Mouse (Mus musculus): ENCODE results near the gene Kif2b. TPM values are rescaled to one million over a fixed set of nuclear protein-coding genes. Genes with fewer than 3 reads are reported as not detected.

The Kif2b gene
- polyA plus RNA-seq (2015; fragmentation: Nextera tagmentation; extraction: Ambion mirVana) = not detected in 2 replicates

DNA sequence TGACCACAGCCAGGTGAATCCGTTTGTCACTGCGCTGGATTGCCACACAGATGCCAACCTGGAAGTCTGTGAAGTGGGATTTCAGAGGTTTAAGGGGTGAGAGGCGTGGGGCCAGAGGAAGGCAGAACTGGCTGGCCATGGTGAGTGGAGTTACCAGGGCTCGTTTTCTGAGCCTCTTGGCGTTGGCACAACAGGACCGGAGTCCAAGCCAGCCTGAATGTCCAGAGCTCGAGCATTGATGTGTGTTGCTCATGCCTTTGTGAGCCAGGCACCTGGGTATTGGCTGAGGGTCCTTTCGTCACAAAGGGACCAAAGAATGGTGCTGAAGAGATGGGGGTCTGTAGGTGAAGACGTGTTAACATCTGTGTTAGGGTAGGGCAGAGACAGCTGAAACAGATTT is at the start of gene Kif2b:
Kif2b (minus strand) TSS at position 242 of the 400 bp plus-strand sequence.
- H3K4me2 ChIP-seq = no peak within 1 kb of the TSS
- H3K9me3 ChIP-seq = no peaks in the 10 kb centered on the region
- no peak within 1 kb of the TSS for H3K4me3 ChIP-seq
- WGBS = 86% methylated on average over 9 of the region's 9 CpGs
- no peak; the same call in 1 of the 2 replicates for ATAC-seq (ENCODE audit: insufficient number of reproducible peaks, low FRiP score, low TSS enrichment, low read depth)
- H3K36me3 ChIP-seq = no peaks in the 10 kb centered on the region
- no peaks in the 10 kb centered on the region for H3K27me3 ChIP-seq
- no peak within 1 kb of the TSS for H3K9ac ChIP-seq
- no peak within 1 kb of the TSS for H3K27ac ChIP-seq
- no peaks in the 10 kb centered on the region for H3K4me1 ChIP-seq

GRCm38 (mm10) chr11:91593088-91593487 is 15.7 kb upstream of the Kif2b start:
- WGBS = 68% methylated on average over 3 of the region's 3 CpGs
- H3K27me3 ChIP-seq = no peaks in the 10 kb centered on the region
- no peaks in the 10 kb centered on the region for H3K36me3 ChIP-seq
- H3K4me1 ChIP-seq = no peaks in the 10 kb centered on the region
- no peak overlapping the region for H3K9ac ChIP-seq
- no peak overlapping the region for H3K4me3 ChIP-seq
- H3K27ac ChIP-seq = no peak overlapping the region
- no peaks in the 10 kb centered on the region for H3K9me3 ChIP-seq
- no peak for ATAC-seq (ENCODE audit: insufficient number of reproducible peaks, low FRiP score, low TSS enrichment, low read depth)
- H3K4me2 ChIP-seq = no peak overlapping the region

DNA sequence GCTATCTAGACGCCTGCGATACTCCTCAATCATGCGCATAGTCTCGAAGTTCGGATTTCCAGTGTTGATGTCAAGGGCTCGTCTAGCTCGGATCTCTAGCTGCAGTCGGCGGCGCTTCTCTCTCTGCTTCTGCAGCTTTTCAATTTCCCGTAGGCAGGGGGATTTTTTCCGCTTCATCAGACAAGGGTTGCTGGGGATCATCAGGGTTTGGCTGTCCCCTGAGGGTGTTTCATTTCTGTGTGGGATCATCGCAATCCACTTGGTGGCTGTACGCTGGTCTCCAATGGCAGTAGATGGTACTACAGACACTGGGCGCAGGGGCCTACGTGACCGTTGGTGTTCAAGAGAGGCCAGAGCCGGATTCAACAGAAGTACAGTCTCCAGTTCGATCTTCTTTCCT is 502 bp downstream of the Kif2b start:
- Histone ChIP-seq H3K4me3 (no peak overlapping the region), H3K9me3 (no peaks in the 10 kb centered on the region), H3K27me3 (no peaks in the 10 kb centered on the region), H3K36me3 (no peaks in the 10 kb centered on the region), H3K4me1 (no peaks in the 10 kb centered on the region), H3K9ac (no peak overlapping the region), H3K27ac (no peak overlapping the region), H3K4me2 (no peak overlapping the region)
- WGBS = 94% methylated on average over 19 of the region's 19 CpGs
- ATAC-seq (ENCODE audit: insufficient number of reproducible peaks, low FRiP score, low TSS enrichment, low read depth) = no peak

DNA sequence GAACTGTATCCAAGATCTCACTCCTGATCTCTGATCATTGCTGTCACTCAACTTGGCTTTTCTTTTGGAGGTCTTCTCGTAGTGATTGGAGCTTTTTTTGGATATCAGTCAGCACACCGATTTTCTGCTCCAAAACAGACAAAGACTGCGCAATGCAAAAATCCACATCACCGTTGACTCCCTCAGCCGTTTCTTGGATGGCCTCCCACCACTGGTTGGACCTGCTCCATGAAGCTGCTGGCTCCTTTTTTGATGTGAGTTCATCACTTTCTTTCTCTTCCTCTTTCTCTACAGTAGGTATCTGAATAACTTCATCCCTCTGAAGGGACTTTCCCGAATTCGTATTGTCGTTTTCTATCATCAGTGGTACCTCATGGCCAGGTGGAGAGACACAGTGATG is 2.0 kb downstream of the Kif2b start:
- H3K27ac ChIP-seq = no peak overlapping the region
- no peak overlapping the region for H3K4me2 ChIP-seq
- H3K4me3 ChIP-seq = no peak overlapping the region
- no peaks in the 10 kb centered on the region for H3K27me3 ChIP-seq
- no peaks in the 10 kb centered on the region for H3K9me3 ChIP-seq
- no peaks in the 10 kb centered on the region for H3K4me1 ChIP-seq
- no peaks in the 10 kb centered on the region for H3K36me3 ChIP-seq
- H3K9ac ChIP-seq = no peak overlapping the region
- WGBS = 85% methylated on average over 8 of the region's 8 CpGs
- ATAC-seq (ENCODE audit: insufficient number of reproducible peaks, low FRiP score, low TSS enrichment, low read depth) = no peak

DNA sequence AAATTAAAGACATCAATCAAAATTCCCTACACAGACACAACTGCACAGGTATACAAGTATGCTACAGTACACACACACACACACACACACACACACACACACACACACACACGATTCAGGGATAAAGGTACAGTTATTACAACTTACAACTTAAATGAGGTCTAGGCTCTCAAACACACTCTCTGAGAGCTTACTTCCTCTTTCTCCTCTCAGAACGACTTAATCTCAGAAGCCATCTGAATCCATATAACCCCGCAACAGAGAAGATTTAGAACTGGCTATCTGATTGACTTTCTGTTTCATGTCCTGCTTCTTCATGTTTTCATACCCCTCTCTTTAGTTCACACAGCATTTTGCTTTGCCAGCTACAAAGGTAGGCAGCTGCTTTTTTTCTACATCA is 2.9 kb downstream of the Kif2b start:
- no peak overlapping the region for H3K4me2 ChIP-seq
- no peak overlapping the region for H3K9ac ChIP-seq
- no peak overlapping the region for H3K4me3 ChIP-seq
- H3K27me3 ChIP-seq = no peaks in the 10 kb centered on the region
- no peaks in the 10 kb centered on the region for H3K4me1 ChIP-seq
- H3K36me3 ChIP-seq = no peaks in the 10 kb centered on the region
- no peaks in the 10 kb centered on the region for H3K9me3 ChIP-seq
- ATAC-seq (ENCODE audit: insufficient number of reproducible peaks, low FRiP score, low TSS enrichment, low read depth) = no peak
- 76% methylated on average over 3 of the region's 3 CpGs for WGBS
- H3K27ac ChIP-seq = no peak overlapping the region

DNA sequence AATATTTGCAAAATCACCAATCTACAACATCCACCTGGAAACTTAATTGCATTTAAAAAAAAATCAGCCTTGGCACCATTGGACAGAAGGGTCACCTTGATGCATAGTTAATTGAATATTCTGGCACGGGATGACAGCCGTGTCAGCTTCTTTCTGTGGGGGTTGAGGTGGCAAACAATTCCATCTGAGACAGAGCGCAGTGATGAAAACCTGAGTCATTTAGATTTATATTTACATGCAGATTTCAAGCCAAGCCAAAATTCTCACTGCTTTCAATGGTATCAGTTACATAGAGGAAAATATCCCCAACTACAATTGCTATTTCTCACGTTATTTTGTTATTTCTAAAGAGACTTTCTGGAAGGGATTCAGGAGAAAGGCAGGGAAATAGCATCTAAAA is 46.6 kb downstream of the Kif2b start:
- Histone ChIP-seq H3K27ac (no peak overlapping the region), H3K27me3 (no peaks in the 10 kb centered on the region), H3K4me2 (no peak overlapping the region), H3K36me3 (no peaks in the 10 kb centered on the region), H3K4me3 (no peak overlapping the region), H3K9ac (no peak overlapping the region), H3K4me1 (no peaks in the 10 kb centered on the region), H3K9me3 (no peaks in the 10 kb centered on the region)
- 76% methylated on average over 4 of the region's 4 CpGs for WGBS
- ATAC-seq (ENCODE audit: insufficient number of reproducible peaks, low FRiP score, low TSS enrichment, low read depth) = no peak

Data from limb, embryonic 15.5 days (tissue).